Mouse (Mus musculus) brain, embryonic 14.5 days (tissue): ENCODE data around the gene S100z.

Source experiments
- CTCF ChIP-seq: fragments of 200-500 bp; IDR thresholded peaks from 2 replicates; pipeline ENCODE4 v1.5.1; 2012; ENCODE audit warnings: inconsistent platforms, mild to moderate bottlenecking, moderate library complexity, borderline replicate concordance; ENCODE audit not compliant: insufficient read depth, insufficient read length; ENCODE audit errors: extremely low read depth
- POLR2A ChIP-seq: fragments of 200-500 bp; IDR thresholded peaks from 2 replicates; pipeline ENCODE4 v1.6.1; 2012; ENCODE audit warnings: mild to moderate bottlenecking, inconsistent platforms, borderline replicate concordance; ENCODE audit not compliant: poor library complexity, insufficient read depth, insufficient read length, severe bottlenecking; ENCODE audit errors: extremely low read depth

GRCm38 (mm10) chr13:95494812-95495211 lies 16.3 kb upstream of the S100z start:
- TF ChIP-seq CTCF, result no peak
- TF ChIP-seq POLR2A, result no peak
